Mouse (Mus musculus) ES-E14 (cell line): ENCODE measurements at regions not wholly inside any gene's neighbourhood (a gene's known extent, or its start where the extent isn't known, plus 50 kb on each side); places are given as distances from the start of the nearest gene placed in this dataset.

Experiments used
- DNase-seq: peaks from one replicate; pipeline ENCODE4 v3.0.0-alpha.2; 2013; ENCODE audit warnings: low read depth, low spot score
- H3K27ac ChIP-seq: 2 replicates; pipeline ENCODE4 v1.5.1; 2012; ENCODE audit warnings: low read depth, mild to moderate bottlenecking, low read length, moderate library complexity, mixed read lengths; ENCODE audit not compliant: poor library complexity, insufficient read depth, severe bottlenecking
- H3K36me3 ChIP-seq: 2 replicates; pipeline ENCODE4 v1.6.1; 2012; ENCODE audit warnings: mild to moderate bottlenecking, low read length, moderate library complexity, mixed read lengths; ENCODE audit not compliant: control insufficient read depth, poor library complexity, insufficient read depth, severe bottlenecking
- H3K4me1 ChIP-seq, 2 experiments: fragments of 150-350 bp in 1 of 2; sonication (generic) in 1 of 2; 2 replicates each; pipeline ENCODE4 v1.6.1; 2012; ENCODE audit warnings: low read length in 2 of 2, mild to moderate bottlenecking in 1 of 2, mixed read lengths in 1 of 2; ENCODE audit not compliant: control insufficient read depth in 2 of 2, insufficient read depth in 2 of 2, poor library complexity in 1 of 2
- H3K4me3 ChIP-seq, 2 experiments: fragments of 150-350 bp in 1 of 2; sonication (generic) in 1 of 2; 2 replicates each; pipeline ENCODE4 v1.5.1; 2012; ENCODE audit warnings: low read length in 2 of 2, low read depth in 1 of 2, mild to moderate bottlenecking in 1 of 2, mixed read lengths in 1 of 2; ENCODE audit not compliant: insufficient read depth in 1 of 2, poor library complexity in 1 of 2, severe bottlenecking in 1 of 2
- H3K9ac ChIP-seq: 2 replicates; pipeline ENCODE4 v1.6.1; 2012; ENCODE audit warnings: low read depth, mild to moderate bottlenecking, low read length, mixed read lengths; ENCODE audit not compliant: poor library complexity, insufficient read depth, severe bottlenecking
- H3K9me3 ChIP-seq: fragments of 150-350 bp; sonication (generic); 2 replicates; pipeline ENCODE4 v1.6.1; 2012; ENCODE audit warnings: low read depth, mild to moderate bottlenecking, low read length; ENCODE audit not compliant: control insufficient read depth, insufficient read depth
- CHD2 ChIP-seq: IDR thresholded peaks from 2 replicates; pipeline ENCODE4 v1.6.1; 2014; ENCODE audit warnings: mild to moderate bottlenecking, low read depth, low read length, inconsistent platforms
- HCFC1 ChIP-seq: IDR thresholded peaks from 2 replicates; pipeline ENCODE4 v1.6.1; 2012; ENCODE audit warnings: low read length, inconsistent platforms, borderline replicate concordance; ENCODE audit not compliant: insufficient read depth
- MAFK ChIP-seq: IDR thresholded peaks from 2 replicates; pipeline ENCODE4 v1.6.1; 2014; ENCODE audit warnings: mild to moderate bottlenecking, low read depth, low read length, inconsistent platforms; ENCODE audit not compliant: insufficient read depth
- ZC3H11A ChIP-seq: IDR thresholded peaks from 2 replicates; pipeline ENCODE4 v1.6.1; 2012; ENCODE audit warnings: low read depth, mild to moderate bottlenecking, inconsistent platforms, low read length, borderline replicate concordance
- ZNF384 ChIP-seq: IDR thresholded peaks from 2 replicates; pipeline ENCODE4 v1.6.1; 2012; ENCODE audit warnings: low read depth, low read length, inconsistent platforms
- in situ Hi-C, 2 experiments: fragments of 600-800 bp; cut with MboI; formaldehyde crosslinking; loops; one replicate each; pipeline ENCODE4 v1.15.1; 2025; ENCODE audit warnings: low sequenced_read_pairs in 2 of 2, inconsistent platforms in 1 of 2; ENCODE audit not compliant: unreplicated experiment in 2 of 2

DNA sequence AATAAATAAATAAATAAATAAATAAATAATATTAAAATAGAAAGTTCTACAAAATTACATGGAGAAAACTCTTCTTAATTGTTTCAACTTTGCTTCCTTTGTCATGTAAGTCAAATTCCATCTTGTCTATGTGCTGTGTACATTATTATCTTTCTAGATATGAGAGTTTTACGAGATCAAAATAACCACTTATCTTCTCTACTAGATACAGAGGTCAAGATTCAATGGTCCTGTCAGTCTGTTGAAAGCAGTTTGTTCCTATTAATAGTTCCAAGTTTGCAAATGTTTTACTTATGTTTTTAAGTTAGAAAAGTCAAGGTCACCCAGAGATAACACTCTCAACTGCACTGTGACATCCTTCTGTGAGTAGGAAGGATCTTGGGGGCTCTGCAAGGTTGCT lies 650.1 kb upstream of the Cited2 start:
- H3K4me3 ChIP-seq: no peak overlapping the region
- DNase-seq: no peak
- no peak overlapping the region for H3K9ac ChIP-seq
- no peaks in the 10 kb centered on the region for H3K36me3 ChIP-seq
- in situ Hi-C loops: no loop called here
- TF ChIP-seq CHD2 (no peak), ZNF384 (no peak), HCFC1 (no peak), MAFK (no peak), ZC3H11A (no peak)
- H3K4me1 ChIP-seq: no peaks in the 10 kb centered on the region
- H3K27ac ChIP-seq: no peak overlapping the region
- H3K9me3 ChIP-seq: no peaks in the 10 kb centered on the region

GRCm38 (mm10) chr10:17074013-17074401 lies 649.0 kb upstream of the Cited2 start:
- Histone ChIP-seq H3K4me3 (no peak overlapping the region), H3K9me3 (no peaks in the 10 kb centered on the region), H3K36me3 (no peaks in the 10 kb centered on the region), H3K9ac (no peak overlapping the region), H3K4me1 (no peaks in the 10 kb centered on the region), H3K27ac (no peak overlapping the region)
- in situ Hi-C loops: no loop called here
- TF ChIP-seq HCFC1 (no peak), ZNF384 (no peak), MAFK (no peak), ZC3H11A (no peak), CHD2 (no peak)
- no peak for DNase-seq

GRCm38 (mm10) chr10:17074402-17075027 lies 648.5 kb upstream of the Cited2 start:
- no peak overlapping the region for H3K27ac ChIP-seq
- TF ChIP-seq ZNF384 (no peak), CHD2 (no peak), MAFK (no peak), HCFC1 (no peak), ZC3H11A (no peak)
- no peak overlapping the region for H3K4me3 ChIP-seq
- no peak for DNase-seq
- H3K4me1 ChIP-seq: no peaks in the 10 kb centered on the region
- no peaks in the 10 kb centered on the region for H3K36me3 ChIP-seq
- H3K9ac ChIP-seq: no peak overlapping the region
- no peaks in the 10 kb centered on the region for H3K9me3 ChIP-seq
- in situ Hi-C loops: no loop called here

- no peak overlapping the region for H3K9ac ChIP-seq
- no peak for TF ChIP-seq ZNF384
- H3K9me3 ChIP-seq: no peaks in the 10 kb centered on the region
- no peak overlapping the region for H3K4me3 ChIP-seq
- no peaks in the 10 kb centered on the region for H3K4me1 ChIP-seq
- in situ Hi-C loops: no loop called here
- H3K36me3 ChIP-seq: no peaks in the 10 kb centered on the region
- H3K27ac ChIP-seq: no peak overlapping the region
- DNase-seq: no peak
Measured at GRCm38 (mm10) chr10:17075147-17075546, 647.9 kb upstream of the Cited2 start.

DNA sequence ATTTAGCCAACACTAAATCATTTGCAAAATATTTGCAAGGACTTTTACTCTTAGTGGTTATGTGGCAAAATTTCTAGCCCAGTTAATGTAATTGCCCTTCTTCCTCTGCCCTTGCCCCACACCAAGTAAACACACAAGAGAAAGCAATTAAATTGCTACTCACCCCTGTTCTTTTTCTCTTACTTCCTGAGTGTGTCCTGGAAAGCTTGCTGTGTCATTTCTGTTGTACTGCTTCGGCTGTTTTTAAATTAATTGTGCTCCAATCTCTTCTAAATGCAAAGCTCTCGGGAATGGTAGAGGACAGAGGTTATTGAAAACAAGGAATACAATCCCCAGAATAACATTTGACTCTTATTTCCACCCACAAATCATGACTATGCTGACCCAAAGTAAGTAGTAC lies 647.4 kb upstream of the Cited2 start:
- Histone ChIP-seq H3K36me3 (no peaks in the 10 kb centered on the region), H3K4me3 (no peak overlapping the region), H3K9ac (no peak overlapping the region), H3K9me3 (no peaks in the 10 kb centered on the region), H3K4me1 (no peaks in the 10 kb centered on the region), H3K27ac (no peak overlapping the region)
- in situ Hi-C loops: no loop called here
- TF ChIP-seq CHD2 (no peak), HCFC1 (no peak), ZC3H11A (no peak), ZNF384 (no peak), MAFK (no peak)
- no peak for DNase-seq
